Comparison of ENCODE assay signal across 1 mouse cellular context in genomic region chr8:109693146-109693900, GRCm38 (mm10).
TF ChIP-seq lines count a peak whose summit lies in the region.

TSS of gene Ist1 (minus strand) at chr8:109693260.

TF ChIP-seq in CH12.LX, 34 proteins besides CTCF, POLR2A, EP300 and RAD21 (continued from another document):
- TF ChIP-seq ZNF384 (IDR thresholded peaks at IDR 0.05; ENCODE audit: low read depth, low read length) (no peak), CHD1 (IDR thresholded peaks at IDR 0.05; ENCODE audit: low read depth, low read length) (no peak; the same call in 1 of the 2 replicates), TCF12 (IDR thresholded peaks at IDR 0.05; ENCODE audit: low read depth, low read length) (peak; percentile 94), BHLHE40 (IDR thresholded peaks at IDR 0.05; ENCODE audit: low read depth, low read length) (peak; percentile 38), ETS1 (conservative IDR thresholded peaks at IDR 0.05; ENCODE audit: low read depth, low read length) (peak; percentile 37; the same call in 1 of the 2 replicates), USF1 (IDR thresholded peaks at IDR 0.05; ENCODE audit: low read depth, low read length) (peak; percentile 4; the same call in 1 of the 2 replicates), JUN (IDR thresholded peaks at IDR 0.05; ENCODE audit: insufficient read depth, low read depth, low read length) (no peak), MYC (IDR thresholded peaks at IDR 0.05; ENCODE audit: low read depth, low read length) (peak; percentile 66; the same call in 1 of the 2 replicates), MAFK (IDR thresholded peaks at IDR 0.05; ENCODE audit: insufficient replicate concordance, low read length) (no peak), JUND (conservative IDR thresholded peaks at IDR 0.05; ENCODE audit: low read depth, low read length) (0 out of 2 replicates have a peak, but pooled peaks have one; percentile 23), MAZ (IDR thresholded peaks at IDR 0.05; ENCODE audit: low read depth, low read length) (peak; percentile 60), SIN3A (IDR thresholded peaks at IDR 0.05; ENCODE audit: low read length) (peak; percentile 31; the same call in 1 of the 2 replicates)
